Mouse (Mus musculus) thymus, adult 2 months (tissue): ENCODE data around the gene Suds3. TPM values are rescaled to one million over a fixed set of nuclear protein-coding genes. Genes with fewer than 3 reads are reported as not detected.

Experiments
- DNase-seq: peaks from one replicate; pipeline ENCODE4 v3.0.0; 2021
- H3K27ac ChIP-seq: fragments of 200-500 bp; 2 replicates; pipeline ENCODE4 v1.5.1; 2012; ENCODE audit warnings: low read length, control low read depth; ENCODE audit not compliant: control insufficient read depth, insufficient read depth
- H3K27me3 ChIP-seq: fragments of 200-500 bp; 2 replicates; pipeline ENCODE4 v1.6.1; 2012; ENCODE audit warnings: mild to moderate bottlenecking, low read length, moderate library complexity, mixed read lengths; ENCODE audit not compliant: control insufficient read depth, insufficient read depth
- H3K36me3 ChIP-seq: fragments of 200-500 bp; 2 replicates; pipeline ENCODE4 v1.6.1; 2012; ENCODE audit warnings: mild to moderate bottlenecking, low read length, moderate library complexity; ENCODE audit not compliant: control insufficient read depth, insufficient read depth
- H3K4me1 ChIP-seq: fragments of 200-500 bp; replicated peaks from 2 replicates; pipeline ENCODE4 v1.6.1; 2012; ENCODE audit warnings: low read length; ENCODE audit not compliant: control insufficient read depth, insufficient read depth
- H3K4me3 ChIP-seq: fragments of 200-500 bp; 2 replicates; pipeline ENCODE4 v1.5.1; 2012; ENCODE audit warnings: mild to moderate bottlenecking, low read length, control low read depth, moderate library complexity; ENCODE audit not compliant: control insufficient read depth, insufficient read depth
- CTCF ChIP-seq: fragments of 200-500 bp; IDR thresholded peaks from 2 replicates; pipeline ENCODE4 v1.5.1; 2012; ENCODE audit warnings: mild to moderate bottlenecking, control low read depth, low read length, moderate library complexity, borderline replicate concordance; ENCODE audit not compliant: control insufficient read depth, poor library complexity, insufficient read depth; ENCODE audit errors: extremely low read depth
- POLR2A ChIP-seq: fragments of 200-500 bp; IDR thresholded peaks from 2 replicates; pipeline ENCODE4 v1.6.1; 2012; ENCODE audit warnings: mild to moderate bottlenecking, low read length, control low read depth, moderate library complexity; ENCODE audit not compliant: control insufficient read depth, poor library complexity, insufficient read depth; ENCODE audit errors: extremely low read depth
- WGBS: fragments of 180-500 bp; shearing (Covaris S2); methylation state at CpG from one replicate; pipeline ENCODE4 v1.1.7; 2018; 5-methylcytosine and 5-hydroxymethylcytosine counted together
- polyA plus RNA-seq: library from polyadenylated mRNA; depleted of rRNA; stranded (reverse); fragments of >200 nt; gene quantifications from 2 replicates; pipeline ENCODE4 v1.2.3, GENCODE M21; 2012; rRNA removed

Suds3 gene
- polyA plus RNA-seq, result 108 and 113 TPM in 2 replicates

GRCm38 (mm10) chr5:117115836-117116366 is at the start of gene Suds3:
Suds3 (minus strand) TSS chr5:117116113.
- no peaks in the 10 kb centered on the region; the same call in 1 of the 2 replicates for H3K36me3 ChIP-seq
- WGBS, result under 1% methylated on average over 59 of the region's 59 CpGs
- H3K4me1 ChIP-seq, result peaks cover 27% of the 10 kb centered on the region
- peak; percentile 95 for DNase-seq
- H3K27ac ChIP-seq, result peak within 1 kb of the TSS; percentile 5; the same call in 1 of the 2 replicates
- TF ChIP-seq POLR2A (no peak), CTCF (peak; percentile 97)
- H3K4me3 ChIP-seq, result peak within 1 kb of the TSS; percentile 83
- peaks cover under 1% of the 10 kb centered on the region; the same call in 1 of the 2 replicates for H3K27me3 ChIP-seq

DNA sequence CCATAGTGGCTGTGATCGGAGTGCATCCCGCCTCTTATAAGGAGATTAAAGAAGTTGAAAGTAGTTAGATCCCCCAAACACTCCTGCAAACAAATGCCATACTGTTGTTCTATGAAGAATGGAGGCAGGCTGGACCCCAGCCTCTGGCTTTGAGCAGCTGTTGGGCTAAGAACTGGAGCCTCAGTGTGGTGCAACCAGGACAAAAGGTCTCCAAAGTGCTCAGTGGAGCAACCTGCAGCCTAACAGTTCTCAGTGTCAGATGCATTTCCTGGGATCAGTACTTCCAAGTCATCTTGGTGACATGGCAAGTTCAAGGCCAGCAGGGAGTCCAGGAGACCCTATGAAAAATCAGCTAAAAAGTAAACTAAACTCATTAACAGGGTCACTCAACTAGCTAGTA is 49.0 kb upstream of the Suds3 start:
- Histone ChIP-seq H3K27me3 (no peaks in the 10 kb centered on the region), H3K4me1 (no peaks in the 10 kb centered on the region), H3K27ac (no peak overlapping the region), H3K4me3 (no peak overlapping the region), H3K36me3 (no peaks in the 10 kb centered on the region)
- WGBS, result 99% methylated on average over 2 of the region's 2 CpGs
- TF ChIP-seq CTCF (no peak), POLR2A (no peak)
- DNase-seq, result no peak

DNA sequence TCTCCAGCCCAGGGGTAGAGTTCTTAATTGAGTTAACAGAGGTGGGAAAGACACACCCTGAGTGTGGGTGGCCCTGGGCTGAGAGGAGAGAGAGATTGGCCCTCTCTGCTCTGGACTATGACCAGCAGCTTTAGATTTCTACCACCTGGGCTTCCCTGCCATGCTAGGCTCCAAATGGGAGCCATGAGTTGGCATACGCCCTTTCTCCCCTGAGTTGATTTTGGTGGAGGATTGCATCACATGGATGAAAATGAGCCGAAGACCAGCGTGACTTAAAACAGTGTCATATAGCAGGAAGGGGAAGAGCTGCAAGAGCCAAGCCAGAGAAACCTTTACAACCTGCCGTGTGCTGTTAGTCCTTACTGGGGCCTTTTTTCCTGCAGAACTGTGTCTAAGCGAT is 48.6 kb upstream of the Suds3 start:
- no peaks in the 10 kb centered on the region for H3K27me3 ChIP-seq
- no peak overlapping the region for H3K4me3 ChIP-seq
- no peaks in the 10 kb centered on the region for H3K4me1 ChIP-seq
- TF ChIP-seq POLR2A (no peak), CTCF (no peak)
- H3K27ac ChIP-seq, result no peak overlapping the region
- H3K36me3 ChIP-seq, result no peaks in the 10 kb centered on the region
- no peak for DNase-seq
- 96% methylated on average over 5 of the region's 5 CpGs for WGBS

- no peaks in the 10 kb centered on the region for H3K36me3 ChIP-seq
- 96% methylated on average over 13 of the region's 13 CpGs for WGBS
- no peaks in the 10 kb centered on the region for H3K4me1 ChIP-seq
- H3K27ac ChIP-seq, result no peak overlapping the region
- H3K4me3 ChIP-seq, result no peak overlapping the region
- TF ChIP-seq POLR2A, result no peak
- no peak for TF ChIP-seq CTCF
- H3K27me3 ChIP-seq, result no peaks in the 10 kb centered on the region
- no peak for DNase-seq
Measured at GRCm38 (mm10) chr5:117163790-117164189, 47.9 kb upstream of the Suds3 start.

- DNase-seq, result no peak
- H3K27me3 ChIP-seq, result no peaks in the 10 kb centered on the region
- H3K4me3 ChIP-seq, result no peak overlapping the region
- no peaks in the 10 kb centered on the region for H3K4me1 ChIP-seq
- WGBS, result 91% methylated on average over 10 of the region's 10 CpGs
- H3K36me3 ChIP-seq, result no peaks in the 10 kb centered on the region
- peak overlapping the region; percentile 44; the same call in 1 of the 2 replicates for H3K27ac ChIP-seq
- TF ChIP-seq POLR2A (no peak), CTCF (no peak)
Measured at GRCm38 (mm10) chr5:117160499-117160898, 44.6 kb upstream of the Suds3 start.

DNA sequence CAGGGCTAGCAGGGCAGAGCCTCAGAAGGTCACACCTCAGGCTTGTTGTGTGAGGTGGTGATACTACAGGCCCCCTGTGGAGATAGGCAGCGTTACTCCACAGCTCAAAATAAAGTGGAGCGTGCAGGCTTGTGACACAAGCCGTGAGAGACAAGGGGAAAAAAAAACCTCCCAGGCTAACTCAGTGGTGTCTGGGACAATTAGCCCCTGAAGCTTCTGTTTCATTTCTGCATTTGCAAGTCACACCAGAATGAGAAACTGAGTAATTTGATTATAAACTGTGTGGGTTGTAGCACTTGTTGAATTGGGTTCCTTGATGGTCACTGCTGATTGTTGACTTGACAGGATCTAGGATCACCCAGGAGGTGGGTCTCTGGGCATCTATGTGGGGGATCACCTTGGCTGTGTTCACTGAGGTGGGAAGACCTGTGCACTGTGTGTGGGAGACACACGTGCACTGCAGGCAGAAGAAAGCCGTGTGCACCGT is 43.9 kb upstream of the Suds3 start:
- no peaks in the 10 kb centered on the region for H3K4me1 ChIP-seq
- H3K27me3 ChIP-seq, result no peaks in the 10 kb centered on the region
- H3K36me3 ChIP-seq, result no peaks in the 10 kb centered on the region
- H3K4me3 ChIP-seq, result no peak overlapping the region
- DNase-seq, result no peak
- WGBS, result 85% methylated on average over 6 of the region's 6 CpGs
- H3K27ac ChIP-seq, result peak overlapping the region; percentile 34; the same call in 1 of the 2 replicates
- no peak for TF ChIP-seq CTCF
- no peak for TF ChIP-seq POLR2A
